Mouse (Mus musculus) layer of hippocampus, postnatal 36 days (tissue): ENCODE data around the gene Poglut1. TPM values are rescaled to one million over a fixed set of nuclear protein-coding genes. Genes with fewer than 3 reads are reported as not detected.

ENCODE experiments used
- total RNA-seq, 2 experiments: library from RNA; stranded (reverse); gene quantifications; 2 replicates each; pipeline ENCODE4 v1.2.3; 2021

Poglut1 gene
- total RNA-seq, 2 experiments from 2014 or later, result 49.9 to 52.5 TPM

Other genes starting within 250 kb of the Poglut1 start
- gene Maats1, start 208.1 kb downstream of the Poglut1 start, total RNA-seq, result 1 to 10 TPM in 1 of 2 experiments, under 1 TPM in 1; 0.95 to 1.4 TPM
- 100 to 1,000 TPM; 120 to 146 TPM for gene Cox17, start 203.3 kb downstream of the Poglut1 start, total RNA-seq
- not detected for gene Gm21987, start 203.2 kb downstream of the Poglut1 start, total RNA-seq
- under 1 TPM; 0.50 to 0.63 TPM for gene Popdc2, start 188.0 kb downstream of the Poglut1 start, total RNA-seq
- under 1 TPM; 0.63 to 0.92 TPM for gene Pla1a, start 117.1 kb downstream of the Poglut1 start, total RNA-seq
- gene Adprh, start 97.6 kb downstream of the Poglut1 start, total RNA-seq, result 10 to 100 TPM; 53.0 to 57.7 TPM
- under 1 TPM; 0.35 to 0.71 TPM for gene Cd80, start 94.7 kb downstream of the Poglut1 start, total RNA-seq
- gene Timmdc1, start 27.6 kb downstream of the Poglut1 start, total RNA-seq, result 10 to 100 TPM; 30.8 to 35.8 TPM
- 10 to 100 TPM; 26.5 to 30.7 TPM for gene Tmem39a, start 8.4 kb upstream of the Poglut1 start, total RNA-seq
- gene Arhgap31, start 163.0 kb upstream of the Poglut1 start, total RNA-seq, result 10 to 100 TPM; 16.7 to 20.1 TPM
- 10 to 100 TPM; 29.8 to 38.8 TPM for gene B4galt4, start 192.0 kb upstream of the Poglut1 start, total RNA-seq